Mouse (Mus musculus) cortical plate, adult 2 months (tissue): Measurements from ENCODE around the gene Tifab.
A peak's percentile ranks its signal among the peaks of the same experiment; 100 is the strongest.

ENCODE experiments used
- CTCF ChIP-seq: fragments of 200-500 bp; IDR thresholded peaks from 2 replicates; pipeline ENCODE4 v1.5.1; 2011; ENCODE audit warnings: mild to moderate bottlenecking, control low read depth, low read length; ENCODE audit not compliant: insufficient read depth; ENCODE audit errors: extremely low read depth
- POLR2A ChIP-seq: fragments of 200-500 bp; IDR thresholded peaks from 2 replicates; pipeline ENCODE4 v1.6.1; 2011; ENCODE audit warnings: mild to moderate bottlenecking, low read length, control low read depth; ENCODE audit not compliant: insufficient read depth; ENCODE audit errors: extremely low read depth

DNA sequence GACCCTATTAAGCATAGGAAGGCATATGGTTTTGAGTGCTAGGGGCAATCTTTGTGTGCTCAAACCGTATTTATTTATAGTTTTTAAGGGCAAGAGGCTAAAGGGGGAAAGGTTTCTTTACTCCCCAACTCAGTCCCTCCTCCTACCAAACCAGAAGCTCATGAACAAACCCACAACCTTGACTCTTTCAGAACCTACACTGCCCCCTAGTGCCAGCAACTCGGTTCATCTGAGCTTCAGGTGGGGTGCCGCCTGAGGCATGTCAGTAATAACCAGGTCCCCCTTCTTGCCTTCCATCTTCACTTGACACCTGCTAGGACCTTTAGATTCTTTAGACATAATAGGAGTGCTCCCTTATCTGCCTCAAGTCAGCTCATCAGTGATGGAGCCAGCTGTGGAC is 12.5 kb upstream of the Tifab start:
- TF ChIP-seq POLR2A (no peak), CTCF (peak; percentile 20; the same call in 1 of the 2 replicates)
